Mouse (Mus musculus) hindbrain, embryonic 11.5 days (tissue): ENCODE measurements at regions not wholly inside any gene's neighbourhood (a gene's known extent, or its start where the extent isn't known, plus 50 kb on each side); places are given as distances from the start of the nearest gene placed in this dataset.

Experiments used
- ATAC-seq: fragments of 200-750 bp; cut with Nextera tagmentation; 2 replicates; pipeline ENCODE4 v1.8.0; 2017; ENCODE audit warnings: mild to moderate bottlenecking, moderate TSS enrichment, moderate library complexity; ENCODE audit not compliant: low FRiP score
- DNase-seq: peaks from one replicate; pipeline ENCODE4 v3.0.0-alpha.2; 2015; ENCODE audit warnings: low spot score
- H3K27ac ChIP-seq: fragments of 300-500 bp; sonication (generic); 2 replicates; pipeline ENCODE4 v1.5.1; 2014; ENCODE audit warnings: mild to moderate bottlenecking, low read depth, low read length
- H3K27me3 ChIP-seq: fragments of 300-500 bp; sonication (generic); 2 replicates; pipeline ENCODE4 v1.6.1; 2014; ENCODE audit warnings: mild to moderate bottlenecking, low read length, moderate library complexity, mixed read lengths; ENCODE audit not compliant: control insufficient read depth, insufficient read depth
- H3K36me3 ChIP-seq: fragments of 300-500 bp; sonication (generic); 2 replicates; pipeline ENCODE4 v1.6.1; 2014; ENCODE audit warnings: mild to moderate bottlenecking, low read length, moderate library complexity, mixed read lengths; ENCODE audit not compliant: control insufficient read depth, insufficient read depth
- H3K4me1 ChIP-seq: fragments of 300-500 bp; sonication (generic); replicated peaks from 2 replicates; pipeline ENCODE4 v1.6.1; 2014; ENCODE audit warnings: low read length, mixed read lengths; ENCODE audit not compliant: control insufficient read depth, insufficient read depth
- H3K4me2 ChIP-seq: fragments of 300-500 bp; sonication (generic); replicated peaks from 2 replicates; pipeline ENCODE4 v1.6.1; 2014; ENCODE audit warnings: mild to moderate bottlenecking, low read depth, low read length
- H3K4me3 ChIP-seq: fragments of 300-500 bp; sonication (generic); 2 replicates; pipeline ENCODE4 v1.5.1; 2014; ENCODE audit warnings: low read depth, low read length
- H3K9ac ChIP-seq: fragments of 300-500 bp; sonication (generic); 2 replicates; pipeline ENCODE4 v1.6.1; 2014; ENCODE audit warnings: low read depth, low read length
- H3K9me3 ChIP-seq: fragments of 300-500 bp; sonication (generic); 2 replicates; pipeline ENCODE4 v1.6.1; 2016; ENCODE audit warnings: low read length; ENCODE audit not compliant: control insufficient read depth
- WGBS: fragments of 180-500 bp; shearing (Covaris S2); extraction: QIAGEN DNeasy Blood & Tissue Kit; methylation state at CpG from one replicate; pipeline ENCODE4 v1.1.7; 2014; 5-methylcytosine and 5-hydroxymethylcytosine counted together

- no peaks in the 10 kb centered on the region for H3K9me3 ChIP-seq
- H3K4me1 ChIP-seq: no peaks in the 10 kb centered on the region
- 70% methylated on average over 4 of the region's 4 CpGs for whole genome bisulfite sequencing
- H3K27ac ChIP-seq: no peak overlapping the region
- no peak for ATAC-seq
- no peak overlapping the region for H3K4me3 ChIP-seq
- no peak for DNase-seq
- H3K27me3 ChIP-seq: no peaks in the 10 kb centered on the region
- no peaks in the 10 kb centered on the region for H3K36me3 ChIP-seq
- H3K4me2 ChIP-seq: no peak overlapping the region
- no peak overlapping the region for H3K9ac ChIP-seq
Measured at GRCm38 (mm10) chr2:172807446-172807845, 132.7 kb downstream of the Bmp7 start.

- 93% methylated on average over 2 of the region's 2 CpGs for WGBS
- Histone ChIP-seq H3K9ac (no peak overlapping the region), H3K4me3 (no peak overlapping the region), H3K4me2 (no peak overlapping the region), H3K4me1 (no peaks in the 10 kb centered on the region), H3K27me3 (no peaks in the 10 kb centered on the region), H3K36me3 (no peaks in the 10 kb centered on the region), H3K9me3 (no peaks in the 10 kb centered on the region), H3K27ac (no peak overlapping the region)
- no peak for DNase-seq
- ATAC-seq: no peak
Measured at GRCm38 (mm10) chr2:172809306-172809705, 130.8 kb downstream of the Bmp7 start.

DNA sequence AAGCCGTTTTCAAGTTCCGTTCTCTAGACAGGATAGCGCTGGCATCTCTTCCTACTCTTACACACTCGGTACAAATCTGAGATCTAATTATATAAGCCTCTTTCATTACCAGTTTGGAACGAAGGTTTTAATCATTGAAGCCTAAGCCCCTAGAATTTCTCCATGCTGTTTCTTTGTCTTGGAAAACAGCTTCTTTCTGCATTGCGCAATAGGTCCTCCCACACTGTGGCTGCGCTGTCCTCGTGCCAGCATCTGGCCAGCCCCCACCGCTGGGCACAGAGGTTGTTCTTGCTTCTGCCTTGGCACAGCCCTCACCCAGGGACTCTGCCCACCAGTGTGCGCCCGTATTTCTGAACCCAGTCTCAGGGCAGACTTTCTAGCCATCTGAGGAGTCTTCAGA is 126.8 kb downstream of the Bmp7 start:
- H3K27me3 ChIP-seq: no peaks in the 10 kb centered on the region
- H3K36me3 ChIP-seq: no peaks in the 10 kb centered on the region
- no peak for DNase-seq
- no peak overlapping the region for H3K4me3 ChIP-seq
- no peaks in the 10 kb centered on the region for H3K9me3 ChIP-seq
- H3K9ac ChIP-seq: no peak overlapping the region
- H3K4me2 ChIP-seq: no peak overlapping the region
- no peak for ATAC-seq
- 83% methylated on average over 11 of the region's 11 CpGs for WGBS
- no peak overlapping the region for H3K27ac ChIP-seq
- no peaks in the 10 kb centered on the region for H3K4me1 ChIP-seq

DNA sequence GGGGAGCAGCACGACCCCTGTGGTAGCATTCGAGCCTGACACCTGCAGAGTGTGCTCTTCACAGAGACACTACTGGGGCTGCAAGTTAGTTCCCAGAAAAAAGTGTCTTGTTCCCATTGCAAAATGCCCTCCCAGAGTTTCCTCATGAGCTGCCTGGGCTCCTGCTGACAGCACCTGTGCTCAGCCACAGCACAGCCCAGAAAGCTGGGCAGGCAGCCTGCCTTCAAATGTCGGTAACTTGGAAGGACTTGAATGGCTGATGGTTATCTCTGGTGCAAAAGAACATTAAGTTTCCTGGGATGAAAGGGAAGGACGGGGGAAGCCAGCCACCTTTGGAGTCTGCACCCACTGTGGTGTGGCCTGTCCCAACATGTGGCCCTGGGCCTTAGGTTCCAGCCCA is 126.2 kb downstream of the Bmp7 start:
- ATAC-seq: no peak
- 62% methylated on average over 4 of the region's 4 CpGs for WGBS

DNA sequence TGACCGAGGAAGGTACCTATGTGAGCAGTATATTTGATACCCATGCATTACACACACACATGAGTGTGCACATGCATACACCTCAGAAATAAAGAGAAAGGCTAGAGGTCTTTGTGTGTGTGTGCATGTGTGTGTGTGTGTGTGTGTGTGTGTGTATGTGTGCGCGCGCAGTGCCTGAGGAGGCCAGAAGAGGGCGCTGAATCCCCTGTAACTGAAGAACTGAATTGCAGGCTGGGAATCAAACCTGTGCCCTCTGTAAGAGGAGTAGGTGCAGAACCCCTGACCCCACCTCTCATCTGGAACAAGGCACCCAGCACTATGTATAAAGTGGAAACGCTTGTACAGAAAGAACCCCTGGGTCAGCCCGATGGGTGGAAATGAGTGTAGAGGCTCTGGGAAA is 125.0 kb downstream of the Bmp7 start:
- Histone ChIP-seq H3K36me3 (no peaks in the 10 kb centered on the region), H3K27me3 (no peaks in the 10 kb centered on the region), H3K4me2 (no peak overlapping the region), H3K4me3 (no peak overlapping the region), H3K27ac (no peak overlapping the region), H3K4me1 (no peaks in the 10 kb centered on the region), H3K9ac (no peak overlapping the region), H3K9me3 (no peaks in the 10 kb centered on the region)
- ATAC-seq (no peak), DNase-seq (no peak)
- WGBS: 97% methylated on average over 7 of the region's 7 CpGs

More for the DNA sequence above, 126.2 kb downstream of the Bmp7 start:
- Histone ChIP-seq H3K4me2 (no peak overlapping the region), H3K27me3 (no peaks in the 10 kb centered on the region), H3K27ac (no peak overlapping the region), H3K4me1 (no peaks in the 10 kb centered on the region), H3K36me3 (no peaks in the 10 kb centered on the region), H3K9me3 (no peaks in the 10 kb centered on the region), H3K9ac (no peak overlapping the region), H3K4me3 (no peak overlapping the region)
- no peak for DNase-seq

DNA sequence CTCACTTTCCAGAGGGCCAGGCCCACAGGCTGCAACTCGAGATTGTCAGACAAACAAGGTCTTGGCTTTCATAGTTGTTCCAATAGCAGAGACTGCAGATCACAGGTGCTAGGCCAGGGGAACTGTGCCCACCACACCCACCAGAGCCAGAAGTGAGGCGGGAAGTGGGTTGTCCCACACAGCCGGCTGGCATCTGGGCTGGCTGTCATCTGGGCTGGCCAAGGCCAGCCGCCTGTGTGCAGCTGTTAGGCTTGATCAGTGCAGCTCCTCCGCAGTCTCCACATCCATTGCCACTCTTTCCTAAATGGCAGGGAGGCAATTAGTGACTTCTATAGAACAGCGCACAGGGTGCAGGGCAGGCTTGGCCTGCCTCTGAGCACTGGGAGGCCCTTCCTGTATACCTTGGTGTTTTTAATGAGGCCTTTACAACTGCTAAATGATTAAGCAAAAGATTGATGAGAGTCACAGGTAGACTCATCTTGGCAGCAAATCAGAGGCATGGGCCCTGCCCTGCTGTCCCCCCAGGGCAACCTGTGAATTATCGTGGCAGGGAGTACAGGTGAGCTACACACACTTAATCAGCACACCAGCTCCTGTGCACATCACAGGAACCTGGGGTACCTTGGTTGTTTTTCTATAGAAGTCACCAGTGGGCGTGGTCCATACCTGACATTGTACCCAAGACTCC is 122.9 kb downstream of the Bmp7 start:
- ATAC-seq (no peak), DNase-seq (no peak)
- Histone ChIP-seq H3K4me1 (no peaks in the 10 kb centered on the region), H3K4me3 (no peak overlapping the region), H3K4me2 (no peak overlapping the region), H3K36me3 (no peaks in the 10 kb centered on the region), H3K9ac (no peak overlapping the region), H3K27ac (no peak overlapping the region), H3K27me3 (no peaks in the 10 kb centered on the region), H3K9me3 (no peaks in the 10 kb centered on the region)
- WGBS: 77% methylated on average over 8 of the region's 8 CpGs
